Mouse (Mus musculus): ENCODE data around the gene Cabp4. TPM values are rescaled to one million over a fixed set of nuclear protein-coding genes. Genes with fewer than 3 reads are reported as not detected.

The Cabp4 gene
- total and polyA plus RNA-seq, 3 experiments: 2.8 to 11.8 (median 6.4) TPM

GRCm38 (mm10) chr19:4159049-4159448, 15.2 kb upstream of the Cabp4 start:
- DNase-seq (ENCODE audit: extremely low read depth): no peak
- in situ Hi-C loops (cut with MboI; ENCODE audit: low pct_ligation_motif_present, low pct_unique_long_range_greater_than_20kb, low sequenced_read_pairs): no loop called here
- H3K27ac ChIP-seq (ENCODE audit: insufficient read depth, low read depth): no peak overlapping the region
- H3K27me3 ChIP-seq (replicated peaks): no peaks in the 10 kb centered on the region
- peaks cover 52 to 64% of the 10 kb centered on the region in 2 experiments for H3K36me3 ChIP-seq (replicated peaks in 1 of 2; ENCODE audit: control insufficient read depth in 1 of 2, insufficient read depth in 1 of 2, low read length in 1 of 2)
- peaks cover 23 to 49% of the 10 kb centered on the region in 2 experiments for H3K4me1 ChIP-seq (ENCODE audit: control insufficient read depth in 1 of 2, insufficient read depth in 2 of 2)
- H3K4me3 ChIP-seq (replicated peaks in 1 of 3; ENCODE audit: low read depth in 2 of 3, low read length in 2 of 3, poor library complexity in 1 of 3): no peak overlapping the region
- TF ChIP-seq NRF1 (IDR thresholded peaks at IDR 0.05; ENCODE audit: low read depth, low read length) (no peak), ELF1 (IDR thresholded peaks at IDR 0.05; ENCODE audit: low read depth, low read length) (no peak), EP300 (IDR thresholded peaks at IDR 0.05; ENCODE audit: low read length) (no peak), E2F4 (IDR thresholded peaks at IDR 0.05; ENCODE audit: insufficient replicate concordance, low read depth, low read length) (no peak), RAD21 (IDR thresholded peaks at IDR 0.05; ENCODE audit: low read depth, low read length) (no peak), BHLHE40 (IDR thresholded peaks at IDR 0.05; ENCODE audit: low read depth, low read length) (no peak), CHD1 (IDR thresholded peaks at IDR 0.05; ENCODE audit: low read depth, low read length) (no peak), UBTF (IDR thresholded peaks at IDR 0.05; ENCODE audit: low read depth, low read length) (no peak), ZMIZ1 (IDR thresholded peaks at IDR 0.05; ENCODE audit: low read depth, low read length) (no peak), ZKSCAN1 (IDR thresholded peaks at IDR 0.05; ENCODE audit: borderline replicate concordance, low read depth, low read length) (no peak), MEF2A (IDR thresholded peaks at IDR 0.05; ENCODE audit: borderline replicate concordance, low read depth, low read length) (no peak), SMC3 (IDR thresholded peaks at IDR 0.05; ENCODE audit: low read depth, low read length) (no peak), HCFC1 (IDR thresholded peaks at IDR 0.05; ENCODE audit: low read depth, low read length) (no peak), SIN3A (IDR thresholded peaks at IDR 0.05; ENCODE audit: low read length) (no peak), POLR2A (IDR thresholded peaks at IDR 0.05; ENCODE audit: low read depth, low read length) (no peak), JUND (conservative IDR thresholded peaks at IDR 0.05; ENCODE audit: low read depth, low read length) (no peak), CHD2 (IDR thresholded peaks at IDR 0.05; ENCODE audit: low read length) (no peak), PAX5 (IDR thresholded peaks at IDR 0.05; ENCODE audit: low read length) (no peak), RCOR1 (conservative IDR thresholded peaks at IDR 0.05; ENCODE audit: low read depth, low read length) (no peak)
- H3K79me2 ChIP-seq (replicated peaks; ENCODE audit: control insufficient read depth, extremely low read depth, insufficient read depth, poor library complexity, severe bottlenecking): peaks cover 29% of the 10 kb centered on the region
- H3K4me2 ChIP-seq (ENCODE audit: insufficient read depth, low read depth, poor library complexity, severe bottlenecking): no peak overlapping the region
- no peak overlapping the region for H3K9ac ChIP-seq (ENCODE audit: insufficient read depth, low read depth)
- no peaks in the 10 kb centered on the region for H3K9me3 ChIP-seq (replicated peaks; ENCODE audit: low read length)
- dilution Hi-C loops (cut with MboI; ENCODE audit: extremely low pct_ligation_motif_present, extremely low pct_unique_long_range_greater_than_20kb, low sequenced_read_pairs): no loop called here

GRCm38 (mm10) chr19:4156771-4157170, 12.9 kb upstream of the Cabp4 start:
- H3K4me1 ChIP-seq (ENCODE audit: control insufficient read depth in 1 of 2, insufficient read depth in 2 of 2): peaks cover 22 to 56% of the 10 kb centered on the region in 2 experiments
- peak overlapping the region; percentile 96; the same call in 1 of the 2 replicates for H3K9ac ChIP-seq (ENCODE audit: insufficient read depth, low read depth)
- in situ Hi-C loops (cut with MboI; ENCODE audit: low pct_ligation_motif_present, low pct_unique_long_range_greater_than_20kb, low sequenced_read_pairs) (no loop called here), dilution Hi-C loops (cut with MboI; ENCODE audit: extremely low pct_ligation_motif_present, extremely low pct_unique_long_range_greater_than_20kb, low sequenced_read_pairs) (no loop called here)
- H3K4me2 ChIP-seq (ENCODE audit: insufficient read depth, low read depth, poor library complexity, severe bottlenecking): peak overlapping the region; percentile 52
- peak overlapping the region in 1 of 3 experiments; percentile 73 for H3K4me3 ChIP-seq (replicated peaks in 1 of 3; ENCODE audit: low read depth in 2 of 3, low read length in 2 of 3, poor library complexity in 1 of 3)
- H3K36me3 ChIP-seq (replicated peaks in 1 of 2; ENCODE audit: control insufficient read depth in 1 of 2, insufficient read depth in 1 of 2, low read length in 1 of 2): peaks cover 68 to 83% of the 10 kb centered on the region in 2 experiments
- no peak for DNase-seq (ENCODE audit: extremely low read depth)
- peak overlapping the region; percentile 90 for H3K27ac ChIP-seq (ENCODE audit: insufficient read depth, low read depth)
- no peak for TF ChIP-seq RAD21 (IDR thresholded peaks at IDR 0.05; ENCODE audit: low read depth, low read length)
- TF ChIP-seq NELFE (IDR thresholded peaks at IDR 0.05; ENCODE audit: low read depth, low read length): no peak
- TF ChIP-seq IRF4 (IDR thresholded peaks at IDR 0.05; ENCODE audit: low read depth, low read length): no peak
- TF ChIP-seq MAFK (IDR thresholded peaks at IDR 0.05; ENCODE audit: insufficient replicate concordance, low read length): no peak
- no peak for TF ChIP-seq USF2 (conservative IDR thresholded peaks at IDR 0.05; ENCODE audit: low read depth, low read length)
- TF ChIP-seq PAX5 (IDR thresholded peaks at IDR 0.05; ENCODE audit: low read length): no peak
- no peak; the same call in 1 of the 2 replicates for TF ChIP-seq CHD2 (IDR thresholded peaks at IDR 0.05; ENCODE audit: low read length)
- no peak for TF ChIP-seq JUN (IDR thresholded peaks at IDR 0.05; ENCODE audit: insufficient read depth, low read depth, low read length)
- TF ChIP-seq BHLHE40 (IDR thresholded peaks at IDR 0.05; ENCODE audit: low read depth, low read length): no peak
- no peak for TF ChIP-seq MAZ (IDR thresholded peaks at IDR 0.05; ENCODE audit: low read depth, low read length)
- no peaks in the 10 kb centered on the region for H3K9me3 ChIP-seq (replicated peaks; ENCODE audit: low read length)
- no peaks in the 10 kb centered on the region for H3K27me3 ChIP-seq (replicated peaks)
- H3K79me2 ChIP-seq (replicated peaks; ENCODE audit: control insufficient read depth, extremely low read depth, insufficient read depth, poor library complexity, severe bottlenecking): peaks cover 19% of the 10 kb centered on the region

All from CH12.LX (cell line).